Mouse (Mus musculus) thymus, postnatal 0 days (tissue): ENCODE data around the gene Vmn1r68. TPM values are rescaled to one million over a fixed set of nuclear protein-coding genes. Genes with fewer than 3 reads are reported as not detected.

ENCODE experiments used
- DNase-seq: peaks from one replicate; pipeline ENCODE4 v3.0.0-alpha.2; 2015; ENCODE audit warnings: low spot score
- polyA plus RNA-seq: library from polyadenylated mRNA; unstranded; fragments of >200 nt; fragmentation: Nextera tagmentation; extraction: Ambion mirVana; gene quantifications from 2 replicates; pipeline ENCODE4 v1.2.1, GENCODE M21; 2015

Vmn1r68 gene
- polyA plus RNA-seq: not detected in 2 replicates

DNA sequence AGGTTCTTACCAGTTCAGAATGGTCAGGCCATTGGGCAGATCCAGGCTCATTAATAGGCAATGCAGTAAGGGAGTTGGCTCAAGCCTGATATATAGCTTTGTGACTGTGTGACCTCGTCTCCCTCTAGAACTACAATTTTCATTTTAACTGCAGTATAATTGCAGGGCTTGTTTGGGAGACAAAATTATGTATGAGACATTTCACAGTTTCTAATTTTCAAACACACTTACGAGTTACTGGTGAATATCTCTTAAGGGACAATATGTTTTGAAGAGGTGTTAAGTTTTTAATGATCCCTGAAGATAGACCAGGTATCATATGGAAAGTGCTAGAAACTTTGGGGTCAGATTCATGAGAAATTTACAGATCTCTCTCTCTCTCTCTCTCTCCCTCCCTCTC, at the start of gene Vmn1r68:
TSS of gene Vmn1r68 (minus strand) at position 101 of the 400 bp plus-strand sequence.
- no peak for DNase-seq

GRCm38 (mm10) chr7:10495578-10495977, 62.7 kb downstream of the Vmn1r68 start:
- no peak for DNase-seq

GRCm38 (mm10) chr7:10494786-10495521, 63.3 kb downstream of the Vmn1r68 start, which contains the start of gene Zik1:
Gene Zik1 (minus strand): TSS chr7:10495394.
- DNase-seq: peak; percentile 82

- DNase-seq: no peak
Measured at GRCm38 (mm10) chr7:10480588-10481233, 77.6 kb downstream of the Vmn1r68 start.

GRCm38 (mm10) chr7:10479813-10480212, 78.5 kb downstream of the Vmn1r68 start:
- no peak for DNase-seq

DNA sequence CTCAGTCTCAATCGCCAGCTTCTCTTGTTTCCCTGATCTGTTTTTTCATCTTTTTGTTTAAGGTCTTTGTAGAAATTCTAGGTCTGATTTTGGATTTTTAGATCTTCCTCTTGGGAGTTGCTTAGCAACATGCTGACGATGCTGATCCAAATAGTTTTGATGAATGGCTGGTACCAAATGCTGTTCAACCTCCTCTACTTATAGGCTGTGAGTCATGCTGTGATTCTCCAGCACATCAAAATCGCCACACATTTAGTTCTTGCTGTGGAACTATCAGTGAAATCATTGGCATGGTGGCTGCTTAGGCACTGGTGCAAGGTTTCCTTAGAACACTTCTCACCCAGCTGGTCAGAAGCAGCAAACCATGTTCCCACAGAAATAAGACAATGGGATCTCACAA, 100.1 kb downstream of the Vmn1r68 start:
- no peak for DNase-seq

Other genes starting within 250 kb of the Vmn1r68 start
- gene Vmn1r67, start 115.2 kb downstream of the Vmn1r68 start, polyA plus RNA-seq: not detected in 2 replicates
- gene Zik1, start 63.1 kb downstream of the Vmn1r68 start, polyA plus RNA-seq: 5.9 and 6.5 TPM in 2 replicates
- not detected in 2 replicates for gene Vmn1r69, start 55.2 kb upstream of the Vmn1r68 start, polyA plus RNA-seq
- gene Vmn1r70, start 73.0 kb upstream of the Vmn1r68 start, polyA plus RNA-seq: not detected in 2 replicates
- gene Nlrp4b, start 129.3 kb upstream of the Vmn1r68 start, polyA plus RNA-seq: not detected in 2 replicates
- not detected in 2 replicates for gene Vmn1r71, start 195.9 kb upstream of the Vmn1r68 start, polyA plus RNA-seq